Mouse (Mus musculus) CD4-positive helper T cell, adult 2 months (primary cell): ENCODE data around the gene Gm9268.
"Not testable (repeated sequence)": the region's sequence is repeated elsewhere in the genome, so short reads cannot be mapped to it uniquely, and the experiment has no call there.

Experiments used
- DNase-seq: peaks from one replicate; pipeline ENCODE4 v3.0.0-alpha.2; 2012; ENCODE audit warnings: low read depth, missing footprints, low spot score

The Gm9268 gene

GRCm38 (mm10) chr7:43018465-43018864 is at the start of gene Gm9268:
Gene Gm9268, plus strand, starts transcription at chr7:43018765.
- not testable (repeated sequence) for DNase-seq

DNA sequence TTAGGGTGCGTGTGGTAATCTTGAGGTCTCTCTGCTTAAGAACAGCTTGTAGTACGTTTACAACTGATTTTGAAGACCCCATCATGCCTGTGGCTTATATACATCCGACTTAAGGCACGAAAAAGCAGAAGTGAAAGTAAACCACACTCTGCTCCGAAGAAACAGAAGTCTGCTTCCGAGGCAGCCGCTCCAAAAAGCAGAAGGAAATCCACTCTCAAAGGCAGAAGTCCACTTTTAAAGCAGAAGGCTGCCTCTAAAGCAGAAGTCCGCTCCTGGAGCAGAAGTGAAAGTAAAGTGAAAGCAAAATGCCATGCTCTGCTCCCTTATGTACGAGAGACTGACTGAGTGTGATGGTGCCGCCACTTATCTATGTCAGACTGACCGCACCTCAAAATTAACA is 38.5 kb upstream of the Gm9268 start:
- DNase-seq, result peak; percentile 6

DNA sequence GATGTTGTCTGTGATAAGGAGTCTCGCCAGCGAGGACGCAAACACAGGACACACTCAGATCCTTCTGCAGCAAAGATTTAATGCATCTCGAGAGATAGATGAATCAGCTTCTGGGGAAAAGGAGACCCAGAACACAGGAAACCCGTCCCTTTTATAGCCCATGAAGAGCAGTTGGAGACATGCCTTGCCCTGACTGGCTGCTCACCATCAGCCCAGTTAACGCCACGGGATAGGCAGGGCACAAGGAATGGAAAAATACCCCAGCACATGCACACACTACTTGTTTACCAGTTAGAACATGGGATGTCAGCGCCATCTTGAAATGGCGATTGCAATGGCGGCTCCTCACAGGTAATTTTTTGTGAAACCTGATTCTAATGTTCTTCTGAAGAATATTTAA is 37.8 kb upstream of the Gm9268 start:
- no peak for DNase-seq

DNA sequence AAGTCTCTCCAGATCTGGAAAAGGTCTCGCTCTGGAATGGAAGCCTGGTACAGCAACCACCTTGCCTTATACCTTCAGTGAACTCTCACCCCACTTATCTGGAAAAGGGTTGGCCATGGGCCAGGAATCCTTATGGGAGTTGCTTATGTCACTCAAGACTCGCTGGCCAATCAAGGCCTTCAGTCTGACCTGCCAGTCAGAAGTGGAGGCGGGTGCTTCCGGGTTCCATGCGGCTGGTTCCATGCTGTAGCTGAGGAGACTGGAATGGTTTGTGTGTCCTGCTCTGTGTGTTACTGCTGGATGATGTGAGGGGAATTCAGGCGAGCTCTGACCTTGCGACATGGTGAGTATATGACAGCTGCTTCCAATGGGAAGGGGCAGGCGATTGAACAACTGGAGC is 59.3 kb downstream of the Gm9268 start:
- DNase-seq, result no peak
